Mouse (Mus musculus): ENCODE results near the gene Twistnb. TPM values are rescaled to one million over a fixed set of nuclear protein-coding genes. Genes with fewer than 3 reads are reported as not detected.

The Twistnb gene
- total RNA-seq (2021), result 10 to 100 TPM in 1 of 2 experiments, 1 to 10 TPM in 1; 9.4 to 12.0 TPM
- long read RNA-seq, experiment 1, full-length matches to known transcripts, result 13 of 19 reads
- long read RNA-seq, experiment 1, partial matches to known transcripts, result 0 of 19 reads
- long read RNA-seq, experiment 1, other reads (novel, unspliced or antisense), result 6 of 19 reads
- long read RNA-seq, experiment 2, full-length matches to known transcripts, result 18 of 26 reads
- long read RNA-seq, experiment 2, partial matches to known transcripts, result 0 of 26 reads
- long read RNA-seq, experiment 2, other reads (novel, unspliced or antisense), result 8 of 26 reads

DNA sequence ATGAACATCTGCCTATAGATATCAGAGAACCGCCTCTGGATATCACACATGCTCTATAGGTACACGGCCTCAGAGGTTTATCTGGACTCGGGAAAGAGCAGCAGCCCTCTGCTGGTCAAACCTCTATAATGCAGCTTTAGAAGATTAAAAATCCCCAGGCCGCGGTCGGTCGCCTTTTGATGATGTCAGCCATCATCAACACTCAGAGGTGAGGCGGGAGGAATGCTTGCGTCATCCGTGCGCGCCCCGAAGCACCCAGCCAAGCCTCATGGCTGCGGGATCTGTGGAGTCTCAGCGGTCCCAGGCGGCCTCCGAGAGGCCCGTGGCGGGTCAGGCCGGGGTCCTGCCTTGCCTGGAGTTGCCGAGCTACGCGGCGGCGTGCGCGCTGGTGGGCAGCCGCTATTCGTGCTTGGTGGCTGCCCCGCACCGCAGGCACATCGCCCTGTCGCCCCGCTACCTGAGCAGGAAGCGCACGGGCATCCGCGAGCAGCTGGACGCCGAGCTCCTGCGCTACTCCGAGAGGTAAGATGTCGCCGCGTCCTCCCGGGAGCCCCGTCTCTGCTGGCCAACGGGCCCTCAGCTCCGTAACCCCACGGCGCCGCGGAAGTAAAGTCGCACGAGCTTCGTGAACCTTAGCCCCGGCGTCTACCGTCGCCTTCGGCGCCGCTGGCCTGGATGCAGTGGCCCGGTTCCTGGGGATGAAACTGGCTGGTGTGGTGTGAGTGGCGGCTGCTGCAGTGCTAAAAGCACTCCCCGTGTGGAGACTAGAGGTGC is at the start of gene Twistnb:
Twistnb (plus strand) TSS at position 249 of the 774 bp plus-strand sequence.
- peak; percentile 97 for DNase-seq (ENCODE audit: low spot score)

DNA sequence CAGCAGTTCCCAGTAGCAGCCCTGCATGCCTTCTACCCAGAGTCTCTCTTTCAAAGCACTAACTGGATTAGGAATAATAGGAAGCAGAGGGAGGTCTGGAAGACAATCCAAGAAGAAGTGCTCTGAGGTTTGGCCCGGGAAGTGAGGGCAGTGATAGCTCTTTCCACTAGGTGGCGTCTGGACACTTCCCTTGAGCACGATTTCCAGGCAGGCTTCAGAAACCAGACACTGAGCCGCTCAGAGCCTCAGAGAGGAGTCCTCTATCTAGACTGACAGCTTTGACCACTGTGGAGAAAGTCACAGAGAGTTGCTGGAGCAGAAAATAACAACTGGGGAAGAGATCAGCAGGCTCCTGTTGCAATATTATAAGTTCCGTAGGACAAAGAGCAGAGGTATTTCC is 40.6 kb upstream of the Twistnb start:
- DNase-seq (ENCODE audit: low spot score), result peak; percentile 74

DNA sequence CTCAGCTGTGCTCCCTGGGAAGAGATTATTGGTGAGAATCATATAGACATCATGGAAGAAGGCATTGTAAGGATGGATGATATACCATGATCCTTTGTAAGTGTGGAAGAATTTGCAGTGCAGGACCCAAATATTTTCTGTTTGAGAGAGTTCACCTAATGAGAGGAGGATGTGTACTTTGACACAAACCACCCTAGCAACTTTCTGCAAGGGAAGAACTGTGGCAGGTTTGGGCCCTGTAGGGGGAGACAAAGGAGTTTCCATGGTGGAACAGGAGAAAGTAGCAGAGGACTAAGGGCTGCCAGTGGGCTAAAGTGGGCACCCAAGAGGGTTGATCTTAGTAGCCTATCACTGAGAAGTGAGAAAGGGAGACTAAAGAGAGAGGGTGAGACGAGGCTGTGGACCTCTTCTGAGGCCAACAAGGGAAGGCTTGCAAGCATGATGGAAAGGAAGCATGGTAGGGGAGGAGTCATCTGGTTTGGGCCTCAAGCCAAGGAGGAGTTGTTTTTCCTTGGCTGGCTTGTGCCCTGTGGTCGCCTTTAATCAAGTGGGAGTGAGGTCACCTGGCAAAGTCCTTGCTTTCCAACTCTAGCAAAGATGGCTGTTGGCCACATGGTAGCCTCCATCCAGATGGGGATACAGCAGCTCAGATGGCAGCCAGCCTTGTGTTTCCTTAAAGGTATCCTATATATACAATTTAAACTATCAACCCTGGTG is 38.4 kb upstream of the Twistnb start:
- no peak for DNase-seq (ENCODE audit: low spot score)

DNA sequence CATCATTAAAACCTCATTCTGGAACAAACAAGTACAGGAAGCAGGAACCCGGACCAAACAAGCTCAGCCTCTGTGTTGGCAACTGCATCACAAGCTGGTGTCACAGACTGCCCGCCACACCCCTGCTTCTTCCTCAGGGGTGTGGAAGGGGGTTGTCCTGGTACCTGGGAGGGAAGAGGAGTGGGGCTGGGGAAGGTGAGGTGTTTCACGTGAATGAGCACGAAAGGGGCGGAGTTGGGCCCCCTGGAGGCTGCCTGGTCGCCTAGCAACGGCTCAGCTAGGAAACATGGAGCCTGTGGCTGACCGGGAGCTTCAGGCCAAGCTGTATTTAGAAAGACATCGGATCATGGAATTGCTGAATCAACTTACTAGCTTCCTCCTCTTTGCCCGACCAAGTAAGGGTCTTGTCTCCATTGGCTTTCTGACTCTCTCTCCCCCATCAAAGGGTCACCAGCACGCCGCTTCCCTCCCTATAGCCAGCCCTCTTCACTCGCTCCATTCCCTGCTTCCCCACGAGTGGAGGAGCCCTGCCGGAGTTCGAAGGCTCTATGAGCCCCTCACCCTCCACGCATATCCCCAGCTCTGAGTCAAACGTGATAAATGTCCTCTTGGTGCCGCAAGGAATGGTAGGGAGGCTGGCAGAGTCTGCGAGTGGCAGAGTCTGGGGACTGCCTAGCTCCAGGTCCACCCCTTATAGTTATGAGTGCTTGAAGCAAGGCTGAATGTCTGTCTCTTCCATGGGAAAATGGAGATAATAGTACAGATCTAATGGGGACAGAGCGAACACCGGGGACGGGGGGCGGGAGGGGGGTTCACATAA is 34.4 kb upstream of the Twistnb start, which contains the start of gene Efcab10:
Efcab10 (plus strand) TSS at position 51 of the 820 bp plus-strand sequence.
- DNase-seq (ENCODE audit: low spot score), result no peak

DNA sequence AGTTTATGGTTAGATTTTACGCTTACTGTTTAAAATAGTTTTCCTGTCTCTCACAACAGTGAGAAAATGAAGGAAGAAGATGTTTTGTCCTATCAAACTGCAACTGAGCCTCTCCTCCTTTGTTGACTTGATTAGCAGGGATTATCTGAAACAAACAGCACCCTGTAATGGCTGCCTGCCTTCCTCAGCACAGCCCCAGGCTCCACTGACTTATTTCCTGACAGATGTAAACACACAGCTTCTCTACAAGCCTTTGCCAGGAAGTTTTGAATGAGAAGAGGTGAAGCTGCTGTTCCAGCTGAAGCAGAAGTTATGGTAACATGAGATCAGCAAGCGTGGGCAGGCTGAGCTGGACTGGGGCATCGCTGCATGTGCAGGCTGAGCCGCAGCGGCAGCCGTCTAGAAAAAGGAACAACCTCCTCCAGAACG is 26.2 kb upstream of the Twistnb start:
- DNase-seq (ENCODE audit: low spot score), result no peak

DNA sequence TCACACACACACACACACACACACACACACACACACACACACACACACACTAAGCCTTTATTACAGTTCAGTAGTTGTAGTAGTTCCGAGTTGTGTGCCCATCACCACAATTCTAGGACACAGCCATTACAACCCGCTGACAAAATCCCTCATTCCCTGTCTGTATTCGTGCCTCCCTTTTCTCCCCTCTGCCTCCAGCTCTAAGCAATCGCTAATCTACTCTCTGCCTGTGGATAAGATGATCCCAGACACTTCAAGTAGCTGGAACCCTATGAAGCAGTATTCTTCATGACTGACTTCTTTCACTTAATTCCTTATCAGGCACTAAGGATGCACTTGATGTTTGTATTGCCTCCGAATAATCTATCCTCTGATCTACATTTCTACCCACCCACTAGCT is 24.4 kb upstream of the Twistnb start:
- no peak for DNase-seq (ENCODE audit: low spot score)

DNA sequence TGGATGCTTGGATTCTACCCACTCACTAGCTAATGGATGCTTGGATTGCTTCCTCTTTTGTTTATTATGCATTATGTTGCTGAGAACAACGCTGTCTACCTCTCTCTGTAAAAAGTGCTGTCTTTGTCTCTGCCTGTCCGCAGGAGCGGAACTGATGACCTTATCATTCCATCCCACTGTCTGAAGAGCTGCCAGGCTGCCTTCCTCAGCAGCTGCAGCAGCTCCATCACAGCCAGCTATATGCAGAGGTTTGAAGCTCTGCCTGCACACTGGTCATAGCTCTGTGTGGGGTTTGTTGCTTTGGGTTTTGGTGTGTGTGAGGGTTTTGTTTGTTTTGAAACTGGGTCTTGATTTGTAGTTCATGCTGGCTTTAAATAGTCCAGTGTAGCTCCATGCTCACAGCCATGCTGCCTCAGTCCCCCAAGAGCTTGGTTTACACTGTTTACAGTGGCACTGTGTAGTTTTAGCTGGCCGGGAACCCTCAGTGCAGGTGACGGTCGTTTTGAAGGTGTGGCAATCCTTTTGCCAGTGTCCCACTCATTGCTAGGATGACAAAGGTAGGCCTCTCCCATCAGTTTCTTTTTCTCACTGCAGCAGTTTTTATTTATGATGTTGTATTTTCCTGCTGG is 23.9 kb upstream of the Twistnb start:
- no peak for DNase-seq (ENCODE audit: low spot score)

DNA sequence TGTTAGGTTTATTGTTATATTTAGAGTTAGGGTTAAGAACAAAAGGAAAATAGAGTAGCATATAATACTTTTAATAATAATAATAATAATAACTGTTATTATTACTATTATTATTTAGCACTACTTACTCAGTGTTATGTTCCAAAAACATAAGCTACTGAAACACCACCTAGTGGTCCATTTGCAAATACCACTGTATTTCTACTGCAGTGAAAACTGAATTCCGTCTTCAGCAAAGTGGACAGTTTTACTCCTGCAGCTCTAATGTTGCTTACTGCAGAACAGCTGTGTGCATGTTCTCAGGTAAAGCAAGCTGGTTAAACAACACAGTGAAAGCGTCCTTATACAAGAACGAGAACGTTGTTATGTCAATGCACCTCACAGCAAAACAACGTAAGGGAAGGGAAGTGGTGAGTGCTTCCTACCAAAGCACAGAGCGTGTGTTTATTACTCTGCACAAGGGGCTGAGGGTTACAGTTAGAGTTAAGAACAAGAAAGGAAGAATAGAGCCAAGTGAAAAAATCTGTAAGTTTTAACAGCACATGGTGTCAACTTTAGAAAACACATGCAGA is 17.8 kb upstream of the Twistnb start:
- no peak for DNase-seq (ENCODE audit: low spot score)

DNA sequence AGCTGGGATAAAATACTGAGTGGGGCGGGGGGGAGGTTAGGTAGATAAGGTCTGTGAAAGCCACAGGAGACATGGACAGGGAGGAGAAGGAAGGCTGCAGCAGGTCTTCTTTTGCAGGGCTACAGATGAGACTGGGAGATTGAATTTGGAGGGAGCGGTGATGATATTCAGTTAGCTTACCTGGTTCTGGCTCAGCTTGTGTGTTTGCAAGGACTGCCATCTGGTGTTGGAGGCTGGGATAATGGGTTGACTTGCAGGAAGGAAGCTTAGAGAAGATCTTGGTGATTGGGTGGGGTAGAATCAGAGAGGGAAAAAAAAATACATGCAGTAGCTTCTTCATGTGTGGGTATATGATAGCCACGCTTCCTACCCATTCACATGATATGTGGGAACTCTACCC is 5.1 kb upstream of the Twistnb start:
- DNase-seq (ENCODE audit: low spot score), result no peak

DNA sequence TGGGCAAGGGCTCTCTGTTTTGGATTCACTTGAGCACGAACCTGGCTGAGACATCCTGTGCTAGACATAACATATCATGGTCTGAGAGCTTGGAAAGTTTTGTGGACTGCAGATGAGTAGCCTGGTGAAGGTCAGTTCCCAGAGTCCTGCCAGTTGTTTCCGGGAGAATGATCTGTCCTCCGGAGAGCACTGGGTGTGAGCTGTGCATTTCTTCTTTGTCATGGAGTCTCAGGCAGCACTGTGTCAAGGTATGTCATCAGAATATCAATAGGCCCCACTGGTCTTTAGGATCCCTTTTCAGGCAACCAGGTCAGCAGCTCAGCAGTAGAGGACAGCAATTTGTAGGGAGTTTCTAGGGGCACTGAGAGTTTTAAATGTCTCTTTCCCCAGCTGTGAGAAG is 2.1 kb upstream of the Twistnb start:
- DNase-seq (ENCODE audit: low spot score), result no peak

DNA sequence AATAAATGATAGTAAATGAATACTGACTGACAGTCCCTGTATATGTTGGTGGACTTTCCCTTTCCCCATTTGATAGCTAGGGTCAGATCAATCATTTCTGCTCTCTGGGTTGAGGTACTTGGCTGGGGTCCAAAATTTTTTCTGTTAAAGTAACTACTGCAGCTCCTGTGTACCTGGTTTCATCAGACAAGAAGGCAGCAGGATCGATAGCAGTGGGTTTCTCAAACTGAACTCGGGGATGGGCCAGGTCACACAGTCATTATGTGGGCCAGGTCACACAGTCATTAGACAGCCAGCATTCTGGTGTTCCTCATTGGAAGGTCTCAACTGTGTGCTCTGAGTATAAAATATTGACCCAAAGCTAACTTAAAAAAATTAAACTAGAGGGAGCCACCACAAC is 1.7 kb upstream of the Twistnb start:
- no peak for DNase-seq (ENCODE audit: low spot score)

DNA sequence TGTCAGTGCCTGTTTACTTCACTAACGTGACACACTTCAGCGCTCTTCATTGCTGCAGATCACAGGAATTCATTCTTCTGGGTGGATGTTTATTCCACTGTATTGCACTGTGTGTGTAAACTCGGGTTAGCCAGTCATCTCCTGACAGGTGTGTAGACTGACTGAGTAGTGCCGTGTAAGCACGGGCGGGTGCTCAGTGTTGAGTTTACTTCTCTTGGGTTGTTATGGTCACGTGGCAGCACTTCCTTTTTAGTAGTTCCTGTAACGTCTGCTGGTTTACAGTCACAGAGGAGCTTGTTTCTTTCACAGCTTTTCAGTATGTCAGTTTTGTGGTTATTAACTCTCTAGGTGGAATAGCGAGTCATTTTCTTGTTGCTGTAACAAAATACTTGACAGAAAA is 4.4 kb downstream of the Twistnb start:
- no peak for DNase-seq (ENCODE audit: low spot score)

DNA sequence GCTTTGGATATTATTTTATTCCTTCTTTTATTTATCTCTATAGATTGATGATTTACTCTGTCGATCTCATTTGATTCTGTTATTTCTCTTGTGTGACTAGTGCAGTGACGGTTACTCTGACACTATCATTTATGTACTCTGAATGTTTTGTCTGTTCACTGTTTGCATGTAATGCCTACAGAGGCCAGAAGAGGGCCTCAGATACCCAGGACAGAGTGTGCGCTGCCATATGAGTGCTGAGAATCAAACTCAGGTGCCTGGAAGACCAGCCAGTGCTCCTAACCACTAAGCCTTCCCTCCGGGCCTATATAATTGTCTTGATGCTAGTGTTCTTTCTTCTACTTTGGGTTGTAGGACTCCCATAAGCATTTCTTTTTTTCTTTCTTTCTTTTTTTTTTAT is 5.3 kb downstream of the Twistnb start:
- no peak for DNase-seq (ENCODE audit: low spot score)

DNA sequence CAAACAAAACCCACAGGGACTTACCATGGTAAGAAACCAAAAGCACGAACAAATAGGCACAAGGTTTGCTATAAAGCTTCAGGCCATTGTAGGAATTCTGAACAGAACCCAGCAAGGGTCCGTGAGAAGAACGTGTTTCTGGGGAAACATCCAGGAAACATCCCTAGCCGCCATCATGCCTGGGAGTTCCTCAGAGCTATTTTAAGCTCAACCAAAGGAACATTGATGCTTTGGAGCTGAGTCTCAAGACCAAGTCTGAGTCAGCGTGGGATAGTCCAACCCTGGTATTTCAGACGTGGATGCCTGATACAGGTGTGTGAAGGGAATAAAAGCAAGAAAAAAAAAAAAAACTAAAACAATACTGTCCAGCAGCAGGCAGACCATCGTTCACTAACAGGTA is 26.0 kb downstream of the Twistnb start:
- DNase-seq (ENCODE audit: low spot score), result no peak

DNA sequence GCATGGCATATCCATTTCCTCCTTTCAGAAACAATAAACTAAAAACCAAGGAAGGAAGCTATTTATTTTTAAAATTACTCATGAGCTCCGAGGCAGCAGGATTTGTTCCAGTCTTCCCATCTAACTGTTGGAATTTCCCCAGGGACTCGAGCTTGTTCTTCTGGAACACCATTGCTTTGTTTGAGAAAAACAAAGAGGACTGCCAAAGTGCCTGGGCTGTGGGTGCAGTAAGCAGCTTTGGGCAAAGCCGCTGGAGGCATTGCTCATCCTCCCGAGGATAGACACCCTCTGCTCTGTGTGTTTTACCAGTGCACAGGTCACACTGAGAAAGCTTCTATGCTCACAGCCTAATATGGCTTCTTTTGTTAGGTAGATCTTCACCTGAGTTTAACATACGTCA is 26.8 kb downstream of the Twistnb start:
- peak; percentile 24 for DNase-seq (ENCODE audit: low spot score)

DNA sequence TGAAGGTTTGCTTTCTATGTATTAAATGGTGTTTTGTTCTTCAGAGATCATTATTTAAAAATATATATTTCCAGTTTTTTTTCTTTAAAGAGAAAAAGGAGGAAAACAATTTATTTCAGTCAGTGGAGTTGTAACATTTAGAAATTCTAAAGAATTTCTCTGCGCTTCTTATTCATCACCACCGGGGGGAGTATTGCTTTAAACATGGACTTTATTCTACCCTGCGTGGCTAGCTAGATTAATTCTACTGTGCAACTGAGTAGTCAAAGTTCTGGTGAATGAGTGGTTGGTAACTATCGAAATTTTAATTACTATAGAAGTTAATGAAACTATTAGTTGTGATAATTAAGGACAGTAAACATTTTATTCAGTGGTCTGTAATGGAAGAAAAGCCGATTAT is 51.5 kb downstream of the Twistnb start:
- no peak for DNase-seq (ENCODE audit: low spot score)

DNA sequence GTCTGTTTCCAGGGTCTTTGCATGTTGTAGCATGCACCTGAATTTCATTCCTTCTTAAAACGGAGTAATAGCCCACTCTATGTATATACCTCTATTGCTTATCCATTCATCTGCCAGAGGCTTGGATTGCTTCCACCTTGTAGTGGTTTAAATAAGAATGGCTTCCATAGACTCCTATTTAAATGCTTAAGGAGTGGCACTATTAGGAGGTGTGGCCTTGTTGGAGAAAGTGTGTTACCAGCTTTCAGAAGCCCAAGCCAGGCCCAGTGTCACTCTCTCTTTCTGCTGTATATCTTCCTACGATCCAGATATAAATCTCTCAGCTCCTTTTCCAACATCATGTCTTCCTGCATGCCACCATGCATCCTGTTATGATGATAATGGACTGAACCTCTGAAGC is 53.5 kb downstream of the Twistnb start:
- DNase-seq (ENCODE audit: low spot score), result no peak
